Mouse (Mus musculus): ENCODE measurements around the gene Rpp14. TPM values are rescaled to one million over a fixed set of nuclear protein-coding genes. Genes with fewer than 3 reads are reported as not detected.

Rpp14 gene
- polyA plus RNA-seq, 1 experiment from 2014 or later, result 39.3 TPM

DNA sequence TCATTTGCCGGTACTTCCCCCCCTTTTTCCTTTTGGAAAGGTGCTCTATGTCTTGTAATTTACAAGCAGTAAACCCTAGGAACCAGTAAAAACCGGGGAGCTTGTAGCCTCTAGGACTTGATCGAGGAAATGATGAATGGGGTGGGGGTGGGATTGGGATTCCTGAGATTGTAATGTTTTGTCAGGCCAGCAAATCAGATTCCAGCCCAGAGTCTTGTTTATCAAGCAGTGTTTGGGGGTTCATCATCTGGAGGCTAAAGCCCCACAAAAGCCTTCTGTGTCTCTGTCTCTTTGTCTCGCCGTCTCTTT, 18.5 kb downstream of the Rpp14 start:
- peak overlapping the region; percentile 54; the same call in 1 of the 2 replicates for H3K27ac ChIP-seq
- H3K36me3 ChIP-seq, result no peaks in the 10 kb centered on the region
- DNase-seq (no peak), ATAC-seq (ENCODE audit: low read depth) (no peak)
- no peaks in the 10 kb centered on the region for H3K9me3 ChIP-seq (replicated peaks)
- 3% methylated on average over 5 of the region's 5 CpGs for WGBS (ENCODE audit: insufficient replicate concordance)
- peaks cover 34% of the 10 kb centered on the region for H3K4me1 ChIP-seq (replicated peaks)
- no peaks in the 10 kb centered on the region for H3K27me3 ChIP-seq
- peak overlapping the region; percentile 89 for H3K4me2 ChIP-seq
- H3K9ac ChIP-seq, result peak overlapping the region; percentile 82
- H3K4me3 ChIP-seq (replicated peaks), result peak overlapping the region; percentile 81

DNA sequence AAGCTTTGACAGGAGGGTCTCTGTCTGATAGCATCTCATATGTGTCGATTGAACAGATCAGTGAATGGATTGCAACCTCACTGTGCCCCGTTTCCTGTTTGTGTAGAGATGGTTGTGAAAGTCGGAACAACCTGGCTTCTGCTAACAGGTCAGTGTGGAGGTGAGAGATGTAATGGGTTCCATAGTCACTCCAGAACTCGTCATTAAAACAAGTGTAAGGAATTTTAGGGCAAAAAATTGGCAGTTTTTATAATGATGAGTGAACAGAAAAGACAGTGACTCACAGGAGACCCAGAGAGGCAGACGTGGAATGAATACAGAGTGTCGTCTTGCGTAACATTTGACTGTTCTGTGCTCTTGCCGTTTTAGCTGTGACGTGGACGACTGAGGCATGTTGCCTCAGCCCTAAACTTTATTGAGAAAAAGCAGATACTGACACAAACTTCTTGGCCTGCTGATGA, 19.4 kb downstream of the Rpp14 start:
- Histone ChIP-seq H3K9me3 (replicated peaks) (no peaks in the 10 kb centered on the region), H3K27me3 (no peaks in the 10 kb centered on the region), H3K4me2 (peak overlapping the region; percentile 47), H3K4me3 (replicated peaks) (peak overlapping the region; percentile 81), H3K4me1 (replicated peaks) (peaks cover 32% of the 10 kb centered on the region), H3K36me3 (no peaks in the 10 kb centered on the region), H3K27ac (no peak overlapping the region), H3K9ac (no peak overlapping the region)
- DNase-seq, result no peak
- ATAC-seq (ENCODE audit: low read depth), result no peak
- 37% methylated on average over 10 of the region's 10 CpGs for WGBS (ENCODE audit: insufficient replicate concordance)

- 80% methylated on average over 8 of the region's 8 CpGs for WGBS (ENCODE audit: insufficient replicate concordance)
Measured at GRCm38 (mm10) chr14:8101886-8102285, 21.7 kb downstream of the Rpp14 start.

GRCm38 (mm10) chr14:8102676-8103075, 22.5 kb downstream of the Rpp14 start:
- H3K4me2 ChIP-seq, result no peak overlapping the region
- H3K36me3 ChIP-seq, result peaks cover 3% of the 10 kb centered on the region; the same call in 1 of the 2 replicates
- H3K4me1 ChIP-seq (replicated peaks), result peaks cover 20% of the 10 kb centered on the region
- no peak for ATAC-seq (ENCODE audit: low read depth)
- H3K9ac ChIP-seq, result no peak overlapping the region
- no peak for DNase-seq
- no peaks in the 10 kb centered on the region for H3K9me3 ChIP-seq (replicated peaks)
- H3K27ac ChIP-seq, result no peak overlapping the region
- no peaks in the 10 kb centered on the region for H3K27me3 ChIP-seq
- no peak overlapping the region for H3K4me3 ChIP-seq (replicated peaks)
- 81% methylated on average over 12 of the region's 12 CpGs for WGBS (ENCODE audit: insufficient replicate concordance)

More at GRCm38 (mm10) chr14:8101886-8102285, 21.7 kb downstream of the Rpp14 start:
- Histone ChIP-seq H3K27ac (no peak overlapping the region), H3K36me3 (peaks cover 1% of the 10 kb centered on the region; the same call in 1 of the 2 replicates), H3K9ac (no peak overlapping the region), H3K4me3 (replicated peaks) (no peak overlapping the region), H3K4me2 (no peak overlapping the region), H3K27me3 (no peaks in the 10 kb centered on the region), H3K9me3 (replicated peaks) (no peaks in the 10 kb centered on the region), H3K4me1 (replicated peaks) (peaks cover 24% of the 10 kb centered on the region)
- ATAC-seq (ENCODE audit: low read depth) (no peak), DNase-seq (no peak)

DNA sequence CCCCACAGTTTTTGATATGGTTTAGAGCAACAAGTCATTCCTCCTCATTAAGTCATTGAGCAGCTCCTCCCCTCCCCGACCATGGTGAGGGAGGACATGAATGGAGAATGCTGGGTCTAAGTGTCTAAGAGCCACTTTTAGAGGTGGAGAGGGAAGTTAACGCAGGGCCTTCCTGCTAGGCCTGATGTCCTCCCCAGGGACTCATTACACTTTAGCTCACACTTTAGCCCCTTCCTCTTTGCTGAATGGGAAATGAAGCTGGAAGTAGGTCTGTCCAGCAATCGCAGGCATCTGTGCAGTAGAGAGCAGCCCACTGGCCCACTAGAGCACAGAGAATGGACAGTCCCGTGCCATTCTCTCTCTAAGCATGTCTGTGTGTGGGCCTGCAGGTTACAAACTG, 27.9 kb downstream of the Rpp14 start:
- no peaks in the 10 kb centered on the region for H3K27me3 ChIP-seq
- H3K36me3 ChIP-seq, result peaks cover 3% of the 10 kb centered on the region; the same call in 1 of the 2 replicates
- no peak for DNase-seq
- H3K27ac ChIP-seq, result no peak overlapping the region
- H3K4me2 ChIP-seq, result no peak overlapping the region
- no peaks in the 10 kb centered on the region for H3K9me3 ChIP-seq (replicated peaks)
- no peak for ATAC-seq (ENCODE audit: low read depth)
- WGBS (ENCODE audit: insufficient replicate concordance), result 70% methylated on average over 4 of the region's 4 CpGs
- no peak overlapping the region for H3K9ac ChIP-seq
- H3K4me3 ChIP-seq (replicated peaks), result no peak overlapping the region
- H3K4me1 ChIP-seq (replicated peaks), result no peaks in the 10 kb centered on the region; the same call in 1 of the 2 replicates

- DNase-seq, result no peak
- no peak overlapping the region for H3K27ac ChIP-seq
- 72% methylated on average over 1 of the region's 1 CpGs for WGBS (ENCODE audit: insufficient replicate concordance)
- ATAC-seq (ENCODE audit: low read depth), result no peak
- no peak overlapping the region for H3K4me2 ChIP-seq
- H3K36me3 ChIP-seq, result peaks cover 3% of the 10 kb centered on the region; the same call in 1 of the 2 replicates
- H3K9ac ChIP-seq, result no peak overlapping the region
- no peaks in the 10 kb centered on the region for H3K27me3 ChIP-seq
- H3K4me1 ChIP-seq (replicated peaks), result no peaks in the 10 kb centered on the region; the same call in 1 of the 2 replicates
- H3K4me3 ChIP-seq (replicated peaks), result no peak overlapping the region
- no peaks in the 10 kb centered on the region for H3K9me3 ChIP-seq (replicated peaks)
Measured at GRCm38 (mm10) chr14:8108976-8109375, 28.8 kb downstream of the Rpp14 start.

- peaks cover 3% of the 10 kb centered on the region; the same call in 1 of the 2 replicates for H3K36me3 ChIP-seq
- no peak for ATAC-seq (ENCODE audit: low read depth)
- H3K9ac ChIP-seq, result no peak overlapping the region
- no peaks in the 10 kb centered on the region for H3K27me3 ChIP-seq
- no peaks in the 10 kb centered on the region; the same call in 1 of the 2 replicates for H3K4me1 ChIP-seq (replicated peaks)
- H3K9me3 ChIP-seq (replicated peaks), result no peaks in the 10 kb centered on the region
- no peak overlapping the region for H3K4me2 ChIP-seq
- H3K27ac ChIP-seq, result no peak overlapping the region
- WGBS (ENCODE audit: insufficient replicate concordance), result 77% methylated on average over 6 of the region's 6 CpGs
- DNase-seq, result no peak
- no peak overlapping the region for H3K4me3 ChIP-seq (replicated peaks)
Measured at GRCm38 (mm10) chr14:8111545-8111944, 31.4 kb downstream of the Rpp14 start.

- Histone ChIP-seq H3K4me1 (replicated peaks) (no peaks in the 10 kb centered on the region; the same call in 1 of the 2 replicates), H3K27me3 (no peaks in the 10 kb centered on the region), H3K9me3 (replicated peaks) (no peaks in the 10 kb centered on the region), H3K4me3 (replicated peaks) (no peak overlapping the region), H3K27ac (no peak overlapping the region), H3K9ac (no peak overlapping the region), H3K36me3 (peaks cover under 1% of the 10 kb centered on the region; the same call in 1 of the 2 replicates), H3K4me2 (no peak overlapping the region)
- WGBS (ENCODE audit: insufficient replicate concordance), result 63% methylated on average over 8 of the region's 8 CpGs
- DNase-seq, result no peak
- ATAC-seq (ENCODE audit: low read depth), result no peak
Measured at GRCm38 (mm10) chr14:8112036-8112435, 31.9 kb downstream of the Rpp14 start.

DNA sequence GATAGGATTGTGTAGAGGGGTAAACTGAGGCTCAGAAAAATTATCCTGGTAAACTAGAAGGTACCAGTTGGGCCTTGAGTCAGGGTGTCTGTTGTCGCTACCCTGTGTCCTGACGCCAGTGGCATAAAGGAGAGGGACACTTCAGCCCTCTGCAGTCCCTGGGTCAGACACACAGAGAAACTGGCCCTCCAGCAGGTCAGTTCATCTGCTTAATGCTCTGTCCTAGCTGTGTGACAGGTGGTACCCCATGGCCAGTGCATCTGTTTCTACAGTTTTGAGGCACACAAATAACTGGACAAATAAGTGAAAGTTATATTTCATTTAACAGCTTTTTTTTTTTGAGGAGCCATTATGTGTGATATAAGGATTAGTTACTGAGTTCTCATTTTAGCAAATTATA, 33.4 kb downstream of the Rpp14 start:
- H3K4me3 ChIP-seq (replicated peaks), result no peak overlapping the region
- no peak overlapping the region for H3K4me2 ChIP-seq
- DNase-seq (no peak), ATAC-seq (ENCODE audit: low read depth) (no peak)
- WGBS (ENCODE audit: insufficient replicate concordance), result 84% methylated on average over 2 of the region's 2 CpGs
- H3K9ac ChIP-seq, result no peak overlapping the region
- H3K27me3 ChIP-seq, result no peaks in the 10 kb centered on the region
- no peak overlapping the region for H3K27ac ChIP-seq
- no peaks in the 10 kb centered on the region; the same call in 1 of the 2 replicates for H3K4me1 ChIP-seq (replicated peaks)
- no peaks in the 10 kb centered on the region for H3K9me3 ChIP-seq (replicated peaks)
- no peaks in the 10 kb centered on the region for H3K36me3 ChIP-seq

DNA sequence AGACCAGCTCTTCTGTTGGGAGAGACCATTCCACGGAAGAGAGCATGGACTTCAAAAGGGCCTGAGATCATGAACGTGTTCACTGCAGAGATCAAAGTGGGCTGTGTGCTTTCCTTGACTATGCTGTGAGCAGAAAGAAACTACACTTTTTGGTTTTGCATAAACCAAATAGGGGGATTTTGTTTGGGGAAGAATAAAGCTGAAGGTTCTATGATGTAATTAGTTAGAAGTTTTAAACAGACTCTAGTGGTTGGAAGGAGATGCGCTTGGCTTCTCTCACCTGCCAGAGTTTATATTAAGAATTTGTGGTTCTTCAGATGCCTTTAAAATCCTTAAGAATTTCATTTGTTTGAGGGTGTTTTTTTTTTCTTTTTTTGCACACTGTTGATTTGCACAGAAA, 34.1 kb downstream of the Rpp14 start:
- DNase-seq, result no peak
- Histone ChIP-seq H3K27ac (no peak overlapping the region), H3K4me2 (no peak overlapping the region), H3K9me3 (replicated peaks) (no peaks in the 10 kb centered on the region), H3K9ac (no peak overlapping the region), H3K4me3 (replicated peaks) (no peak overlapping the region), H3K36me3 (no peaks in the 10 kb centered on the region), H3K27me3 (no peaks in the 10 kb centered on the region), H3K4me1 (replicated peaks) (no peaks in the 10 kb centered on the region; the same call in 1 of the 2 replicates)
- 61% methylated on average over 3 of the region's 3 CpGs for WGBS (ENCODE audit: insufficient replicate concordance)
- no peak for ATAC-seq (ENCODE audit: low read depth)

DNA sequence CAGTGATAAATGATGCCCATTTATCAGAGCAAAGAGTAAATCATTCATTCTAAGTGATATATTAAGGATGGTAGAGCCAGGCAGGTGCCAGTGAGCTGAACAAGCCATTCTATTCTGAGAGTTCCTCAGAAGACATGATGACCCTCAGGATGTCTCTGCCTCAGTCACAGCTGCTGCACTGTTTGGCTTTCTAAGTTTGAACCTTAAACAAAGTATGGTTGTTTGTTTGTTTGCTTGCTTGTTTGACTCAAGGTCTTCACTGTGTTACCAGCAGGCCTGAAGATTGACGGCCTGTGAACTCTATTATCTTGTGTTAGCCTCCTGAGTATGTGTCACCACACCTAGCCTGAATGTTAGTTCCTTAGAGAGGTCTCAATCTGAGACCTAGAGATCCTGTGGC, 34.6 kb downstream of the Rpp14 start:
- Histone ChIP-seq H3K4me1 (replicated peaks) (no peaks in the 10 kb centered on the region; the same call in 1 of the 2 replicates), H3K4me2 (no peak overlapping the region), H3K27me3 (no peaks in the 10 kb centered on the region), H3K9me3 (replicated peaks) (no peaks in the 10 kb centered on the region), H3K9ac (no peak overlapping the region), H3K27ac (no peak overlapping the region), H3K4me3 (replicated peaks) (no peak overlapping the region), H3K36me3 (no peaks in the 10 kb centered on the region)
- ATAC-seq (ENCODE audit: low read depth) (no peak), DNase-seq (no peak)
- 58% methylated on average over 1 of the region's 1 CpGs for WGBS (ENCODE audit: insufficient replicate concordance)

DNA sequence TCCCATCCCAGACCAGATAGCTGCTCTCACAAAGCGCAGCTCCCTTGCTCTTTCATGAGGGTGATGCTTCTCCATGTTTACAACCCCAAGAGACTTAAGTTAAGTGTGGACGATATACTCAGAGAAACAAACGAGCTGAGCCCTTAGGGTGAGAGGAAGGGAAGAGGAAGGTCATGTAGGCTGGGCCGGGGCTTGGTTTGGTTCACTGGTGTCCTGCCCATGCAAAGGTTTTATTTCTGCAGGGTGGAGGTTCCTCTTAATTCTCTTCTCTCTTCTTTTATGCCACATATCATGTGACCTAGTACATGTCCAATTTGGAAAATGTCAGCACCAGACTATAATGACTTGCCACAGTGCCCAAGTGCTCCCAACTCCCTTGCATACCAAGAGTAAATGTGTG, 35.6 kb downstream of the Rpp14 start:
- no peak overlapping the region for H3K27ac ChIP-seq

More for the DNA sequence above, 35.6 kb downstream of the Rpp14 start:
- Histone ChIP-seq H3K4me3 (replicated peaks) (no peak overlapping the region), H3K9ac (no peak overlapping the region), H3K9me3 (replicated peaks) (no peaks in the 10 kb centered on the region), H3K4me2 (no peak overlapping the region), H3K27me3 (no peaks in the 10 kb centered on the region), H3K36me3 (no peaks in the 10 kb centered on the region), H3K4me1 (replicated peaks) (no peaks in the 10 kb centered on the region; the same call in 1 of the 2 replicates)
- ATAC-seq (ENCODE audit: low read depth), result no peak
- 63% methylated on average over 4 of the region's 4 CpGs for WGBS (ENCODE audit: insufficient replicate concordance)
- no peak for DNase-seq

Measured in liver, embryonic 13.5 days (tissue).